Mouse (Mus musculus): ENCODE measurements around the gene Akap2.

Akap2 gene

DNA sequence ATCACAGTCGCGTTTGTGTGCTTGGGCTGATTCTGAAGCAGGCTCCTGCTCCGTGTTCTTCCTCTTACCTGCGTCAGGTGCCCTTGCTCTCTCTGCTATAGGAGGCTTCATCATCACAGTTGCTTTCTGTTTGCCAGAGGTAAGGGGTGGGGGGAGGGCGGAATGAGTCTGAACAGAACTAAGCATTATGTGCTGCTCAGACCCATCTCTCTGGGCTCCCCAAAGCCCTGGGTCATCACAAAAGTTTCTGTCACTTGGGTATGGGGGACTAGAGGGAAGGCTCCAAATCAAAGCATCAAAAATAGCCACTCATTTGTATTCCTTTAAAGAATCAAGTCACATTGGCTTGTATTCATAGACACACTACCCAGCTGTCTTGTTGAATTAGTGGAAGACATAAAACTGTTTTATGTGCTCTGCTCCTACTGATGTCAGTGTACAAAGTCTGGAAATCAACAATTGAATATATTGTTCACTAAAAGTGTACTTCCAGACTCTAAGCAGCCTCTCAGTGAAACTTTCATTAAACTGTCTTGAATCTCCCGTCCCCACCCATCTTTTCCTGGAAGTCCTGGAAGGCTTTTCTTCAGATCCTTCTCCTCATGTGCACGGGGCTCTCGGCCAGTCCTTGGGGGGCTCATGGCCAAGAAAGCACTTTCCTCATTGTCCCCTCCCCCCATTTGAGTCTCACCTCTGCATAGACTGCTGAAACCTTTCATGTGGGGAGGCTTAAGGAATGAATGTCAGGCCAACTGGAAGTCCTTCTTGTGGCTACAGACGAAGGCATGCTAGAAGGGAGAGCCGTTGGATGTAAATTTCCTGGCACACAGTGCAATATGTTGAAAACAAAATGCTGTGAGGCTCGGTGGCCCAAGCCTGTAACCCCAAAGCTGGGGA lies 13.6 kb upstream of the Akap2 start:
- no peak for DNase-seq

DNA sequence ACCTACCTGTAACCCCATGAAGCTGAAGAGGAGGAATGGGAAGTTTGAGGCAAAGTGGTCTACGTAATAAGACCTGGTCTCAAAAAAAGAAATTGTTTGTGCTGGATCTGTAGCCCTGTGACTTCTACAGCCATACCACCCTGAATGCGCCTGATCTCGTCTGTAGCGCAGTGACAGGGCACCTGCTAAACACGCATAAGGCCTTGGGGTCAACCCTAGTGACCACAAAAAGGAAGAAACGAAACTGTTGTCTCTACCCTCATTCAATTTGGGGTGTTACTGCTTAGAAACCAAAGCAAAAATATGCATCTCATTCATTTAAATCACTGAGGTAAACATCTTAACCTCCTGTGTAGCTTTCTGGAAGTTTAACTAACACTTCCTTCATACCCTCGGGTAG lies 12.9 kb upstream of the Akap2 start:
- DNase-seq = no peak

DNA sequence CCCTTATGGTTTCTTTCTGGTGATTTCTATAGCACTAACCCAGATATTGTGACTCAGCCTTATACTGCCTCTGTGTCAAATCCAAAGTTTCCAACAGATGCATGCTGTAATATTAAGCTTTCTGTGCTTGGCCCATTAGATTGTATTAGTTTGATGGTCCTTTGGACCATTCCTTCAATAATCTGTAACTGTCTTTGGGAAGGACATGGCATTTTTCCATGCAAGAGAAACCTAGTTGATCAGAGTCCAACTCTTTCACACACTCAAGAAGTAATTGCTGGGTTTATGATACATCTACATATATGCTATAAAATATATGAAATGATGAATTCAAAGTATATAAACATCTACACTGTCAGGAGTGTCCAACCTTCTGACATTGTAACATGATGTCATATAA lies 1.6 kb upstream of the Akap2 start:
- DNase-seq = no peak

DNA sequence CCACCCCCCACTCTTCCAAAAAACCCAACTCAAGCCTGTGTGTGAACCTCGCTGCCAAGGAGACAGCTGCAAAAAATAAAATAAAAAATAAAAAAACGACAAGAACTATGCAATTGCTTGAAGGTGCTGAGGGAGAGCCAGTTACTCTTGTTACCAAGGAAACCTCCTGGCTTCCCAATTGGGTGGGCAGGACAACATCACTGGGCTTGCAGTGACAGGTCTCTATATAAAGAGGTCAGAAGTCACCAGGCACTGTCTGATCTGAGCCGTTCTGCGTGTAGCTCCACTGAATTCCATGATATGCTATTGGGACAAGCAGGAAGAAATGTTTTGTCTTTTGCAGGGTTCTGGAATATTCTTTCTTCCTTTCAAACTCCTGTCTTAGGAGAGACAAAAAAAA lies 722 bp upstream of the Akap2 start:
- DNase-seq = no peak

DNA sequence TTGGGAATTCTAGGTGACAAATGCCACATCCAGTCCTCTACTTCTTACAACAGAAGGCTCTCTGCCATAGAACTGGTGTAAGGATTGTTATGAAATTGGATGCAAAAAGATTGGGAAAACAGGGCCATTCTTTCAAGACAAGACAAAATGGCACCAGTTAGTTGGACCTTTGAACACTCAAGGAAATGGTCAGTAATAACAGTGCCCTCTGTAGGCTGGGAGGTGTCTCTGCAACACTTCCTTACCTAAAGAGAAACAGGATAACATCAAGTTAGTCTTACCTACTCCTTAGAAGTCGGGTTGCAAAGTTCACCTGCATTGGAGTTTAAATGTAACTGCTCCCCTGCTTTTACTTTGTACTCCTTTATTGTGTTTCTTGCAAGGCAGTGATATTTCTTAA lies 1.9 kb downstream of the Akap2 start:
- DNase-seq = no peak

DNA sequence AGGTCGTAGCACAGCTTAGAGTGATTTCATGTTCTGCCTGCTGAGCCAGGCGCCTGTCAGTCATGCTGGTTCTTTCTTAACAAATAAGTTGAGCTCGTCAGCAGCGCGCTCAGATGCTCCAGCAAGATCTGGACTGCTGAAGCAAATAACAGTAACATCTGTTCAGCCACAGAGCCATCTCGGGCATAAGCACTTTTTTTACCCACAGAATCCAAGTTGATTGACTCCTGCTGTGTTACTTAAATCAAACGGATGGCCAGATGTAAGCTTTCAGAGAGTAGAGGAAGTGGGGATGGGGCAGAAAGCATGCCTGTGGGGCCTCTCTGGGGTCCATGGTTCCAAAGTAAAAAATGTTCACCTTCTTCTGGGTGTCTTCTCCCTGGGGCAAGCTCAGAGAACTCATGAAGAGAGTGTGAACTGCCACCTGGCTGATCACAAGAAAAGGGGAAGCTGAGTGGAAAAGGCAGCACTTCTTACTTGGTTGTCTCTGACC lies 3.5 kb downstream of the Akap2 start:
- no peak for DNase-seq

DNA sequence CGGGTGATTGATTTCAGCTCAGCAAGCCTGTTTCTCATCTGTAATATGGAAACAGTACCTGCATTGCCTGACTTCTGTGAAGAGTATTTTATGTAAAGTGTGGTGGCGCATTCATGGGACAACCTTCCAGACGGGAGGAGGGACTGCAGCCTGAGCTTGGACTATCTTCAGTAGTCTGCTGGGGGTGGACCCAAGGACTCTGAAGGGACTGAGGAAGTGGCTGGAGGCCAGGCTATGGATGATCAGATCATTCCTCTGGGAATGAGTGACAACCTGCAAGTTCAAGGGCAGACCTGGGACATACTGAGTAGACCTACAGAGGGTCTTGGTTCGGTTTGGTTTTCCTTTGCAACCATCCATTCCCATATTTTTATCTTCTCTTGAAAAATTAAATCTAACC lies 4.8 kb downstream of the Akap2 start:
- DNase-seq = peak in 1 of 2 experiments; percentile 44

DNA sequence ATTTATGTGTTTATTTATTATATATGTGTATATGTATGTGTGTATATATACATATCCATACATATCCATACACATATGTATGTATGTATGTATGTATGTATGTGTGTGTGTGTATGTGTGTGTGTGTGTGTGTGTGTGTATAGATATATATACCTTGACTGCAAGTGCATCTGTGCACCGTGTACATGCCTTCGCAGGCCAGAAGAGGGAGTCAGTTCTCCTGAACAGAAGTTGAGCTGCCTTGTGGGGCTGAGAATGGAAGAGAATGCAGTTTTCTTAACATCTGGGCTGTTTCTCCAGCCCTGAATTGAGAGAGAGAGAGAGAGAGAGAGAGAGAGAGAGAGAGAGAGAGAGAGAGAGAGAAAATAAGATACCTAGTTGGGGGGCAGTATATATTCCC lies 6.2 kb downstream of the Akap2 start:
- DNase-seq = no peak

DNA sequence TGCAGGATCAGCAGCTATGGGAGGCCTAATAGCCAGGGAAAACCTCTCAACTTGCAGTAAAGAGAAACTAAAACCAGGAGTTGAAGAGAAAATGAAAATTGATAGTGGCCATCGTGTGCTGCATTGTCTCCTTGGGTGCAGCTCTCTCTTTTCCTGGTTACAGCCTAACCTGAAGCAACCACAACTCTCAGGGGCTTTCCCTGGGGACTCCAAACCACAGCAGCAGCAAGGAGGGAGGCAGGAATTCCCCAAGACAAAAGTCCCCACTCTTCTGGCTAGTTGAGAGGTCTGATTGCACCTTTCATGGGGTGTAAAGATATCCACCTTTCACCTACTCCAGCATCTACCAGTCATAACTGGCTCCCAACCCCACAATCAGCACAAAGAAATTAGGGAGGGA lies 8.1 kb downstream of the Akap2 start:
- DNase-seq = no peak

DNA sequence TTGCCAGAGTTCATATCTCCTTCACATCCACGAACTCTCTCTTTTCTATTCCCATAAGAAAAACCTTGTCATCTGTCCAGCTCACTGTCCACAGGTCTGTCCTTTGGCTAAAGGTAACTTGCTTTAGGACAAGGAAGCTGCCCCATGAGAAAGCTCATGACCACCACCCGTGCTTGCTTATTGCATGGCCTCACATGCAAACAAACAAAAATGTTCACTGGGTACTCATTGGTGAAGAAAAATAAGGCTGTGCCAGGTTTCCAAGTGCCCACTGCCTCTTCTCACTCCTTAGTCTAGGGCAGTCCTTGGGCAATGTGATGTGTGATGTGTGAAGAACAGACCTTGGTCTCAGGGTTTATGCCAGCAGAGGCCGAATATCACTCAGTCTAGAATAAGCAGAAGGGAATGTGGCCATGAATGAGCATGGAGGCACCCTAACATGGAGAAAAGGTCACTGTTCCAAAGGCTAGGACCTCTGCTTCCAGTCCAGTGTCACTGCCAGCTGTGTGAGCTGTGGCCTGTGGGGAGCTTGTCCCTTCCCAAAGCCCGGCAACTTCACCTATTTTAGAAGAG lies 11.2 kb downstream of the Akap2 start:
- DNase-seq = peak in 1 of 2 experiments; percentile 31

DNA sequence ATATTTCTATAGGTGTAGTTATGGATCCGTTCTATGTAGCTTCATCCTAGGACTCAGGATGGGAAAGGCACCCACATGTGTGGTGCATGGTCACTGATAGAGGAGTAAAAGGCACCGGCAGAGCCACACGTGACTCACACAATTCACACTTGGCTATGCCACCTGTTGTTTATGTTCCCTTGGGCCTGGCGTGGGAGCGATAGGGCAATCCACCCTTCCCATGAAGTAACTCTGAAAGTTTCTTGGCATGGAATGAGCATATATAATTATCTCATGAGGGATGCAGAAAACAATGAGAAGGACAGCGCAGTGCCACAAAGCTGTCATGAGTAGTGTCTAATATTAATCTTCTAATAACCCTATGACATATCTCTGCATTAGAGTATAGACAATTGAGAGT lies 12.6 kb downstream of the Akap2 start:
- DNase-seq = no peak

DNA sequence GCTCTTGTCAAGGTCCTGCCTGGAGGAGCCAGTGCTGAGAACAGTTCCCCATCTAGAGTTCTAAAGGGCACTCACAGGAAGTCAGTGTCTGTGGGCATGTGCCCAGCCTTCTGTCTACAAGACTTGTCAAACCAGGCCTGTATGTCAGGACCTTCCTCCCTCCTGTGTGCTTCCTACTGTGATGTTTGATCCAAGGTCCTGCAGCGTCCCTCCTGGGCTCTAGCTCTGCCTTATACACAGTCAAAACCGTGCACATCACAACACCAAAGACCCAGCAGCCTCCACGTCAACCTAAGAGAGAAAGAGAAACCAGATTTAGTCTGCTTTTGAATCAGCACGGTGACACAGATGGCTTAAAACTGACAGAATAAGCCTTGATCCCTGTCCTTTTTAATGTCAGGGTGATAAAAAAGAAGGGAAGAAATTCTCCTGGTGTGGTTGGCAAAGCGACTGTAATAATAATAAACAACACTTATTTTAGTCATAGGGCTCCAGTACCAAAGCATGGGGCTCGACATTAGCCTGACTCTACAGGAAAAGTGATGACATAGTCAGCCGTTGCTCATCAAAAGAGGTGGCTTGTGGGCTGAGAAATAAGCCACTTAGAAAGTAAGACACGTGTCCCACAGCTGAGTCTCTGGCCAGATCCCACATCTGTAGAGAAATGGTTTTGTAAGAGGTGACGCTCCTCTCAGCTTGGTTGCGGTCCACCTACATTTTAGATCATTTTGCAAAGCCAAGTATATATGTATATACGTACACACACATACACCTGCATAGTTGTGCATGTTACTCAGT lies 13.5 kb downstream of the Akap2 start:
- DNase-seq = peak; percentile 26 to 40

DNA sequence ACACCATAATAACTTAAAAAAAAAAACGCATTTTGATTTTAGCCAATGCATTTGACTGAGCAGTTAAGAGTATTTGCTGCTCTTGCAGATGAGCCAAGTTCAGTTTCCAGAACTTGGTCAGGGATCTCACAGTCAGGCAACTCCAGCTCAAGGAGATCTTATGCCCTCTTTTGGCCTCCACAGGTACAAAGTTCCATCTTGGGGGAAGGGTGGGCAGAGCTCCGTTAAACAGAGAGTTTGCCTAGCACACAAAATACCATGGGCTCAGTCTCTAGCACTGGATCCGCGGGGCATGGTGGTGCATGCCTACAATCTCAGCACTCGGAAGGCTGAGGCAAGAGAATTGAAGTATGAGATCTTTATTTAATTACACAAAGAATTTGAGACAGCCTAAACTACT lies 14.9 kb downstream of the Akap2 start:
- peak; percentile 80 to 84 for DNase-seq

DNA sequence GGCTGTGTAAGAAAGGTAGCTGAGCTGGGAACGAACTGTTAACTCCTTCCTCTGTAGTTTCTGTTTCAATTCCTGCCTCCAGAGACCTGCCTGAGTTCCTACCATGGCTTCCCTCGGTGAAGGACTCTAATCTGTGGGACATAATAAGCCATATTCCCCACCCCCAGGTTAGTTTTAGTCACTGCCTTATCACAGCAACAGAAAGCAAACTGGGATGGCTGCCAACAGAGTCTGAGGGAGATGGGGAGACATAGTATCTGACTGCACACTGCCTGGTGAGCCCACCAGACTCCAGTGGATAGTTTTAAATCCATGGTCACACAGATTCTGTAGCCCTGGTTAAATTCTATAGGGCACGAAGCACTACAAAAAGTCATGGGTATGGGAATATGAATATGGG lies 16.0 kb downstream of the Akap2 start:
- DNase-seq = no peak

DNA sequence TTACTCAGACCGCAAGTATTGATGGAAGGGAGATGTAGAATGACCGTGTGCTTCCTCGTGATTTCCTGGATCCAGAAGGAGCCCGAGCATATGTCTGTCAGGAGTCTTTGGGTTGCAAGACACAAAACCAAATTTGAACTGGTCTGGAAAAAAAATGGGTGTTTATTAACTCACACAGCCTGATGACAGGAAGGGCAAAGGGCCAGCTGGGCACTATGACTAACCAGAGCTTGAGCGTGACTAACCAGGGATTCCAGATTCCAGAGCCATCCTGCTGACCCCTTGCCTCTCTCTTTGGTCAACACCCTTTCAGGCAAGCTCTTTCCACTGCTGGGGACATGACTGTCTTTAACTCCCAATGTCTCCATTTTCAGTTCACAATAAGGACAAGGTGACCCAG lies 18.0 kb downstream of the Akap2 start:
- DNase-seq = peak; percentile 91 to 93

DNA sequence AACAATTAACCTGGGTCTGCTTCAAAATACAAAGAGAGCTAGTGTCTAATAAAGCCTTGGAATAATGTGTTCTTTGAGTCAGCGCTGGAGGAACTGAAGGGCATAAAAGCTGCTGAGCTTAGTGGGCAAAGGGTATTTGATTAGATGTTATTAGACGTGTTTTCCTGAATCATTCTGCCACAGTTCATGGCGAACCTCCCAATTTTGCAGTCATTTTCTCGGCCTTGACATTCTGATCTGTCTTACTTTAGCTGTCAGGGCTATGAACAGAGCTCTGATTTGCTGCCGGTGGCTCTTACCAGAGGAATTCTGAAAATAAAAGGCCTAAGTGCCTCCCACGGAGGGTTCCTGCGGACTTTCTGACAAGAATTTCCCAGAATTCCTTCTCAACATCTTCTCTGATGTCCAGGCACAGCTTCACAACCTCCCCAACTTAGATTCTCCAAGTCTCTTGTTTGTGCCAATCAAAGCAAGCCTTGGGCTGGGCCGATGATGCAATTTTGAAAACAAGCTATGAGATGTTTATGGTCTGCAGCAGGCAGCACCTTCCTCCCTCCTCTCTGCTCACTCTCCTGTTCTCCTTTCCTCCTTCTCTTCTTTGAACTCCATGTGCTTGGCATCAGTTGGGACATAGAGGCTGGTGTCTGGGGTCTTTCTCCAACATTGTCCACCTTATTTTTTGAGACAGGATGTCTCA lies 21.5 kb downstream of the Akap2 start:
- no peak for DNase-seq

DNA sequence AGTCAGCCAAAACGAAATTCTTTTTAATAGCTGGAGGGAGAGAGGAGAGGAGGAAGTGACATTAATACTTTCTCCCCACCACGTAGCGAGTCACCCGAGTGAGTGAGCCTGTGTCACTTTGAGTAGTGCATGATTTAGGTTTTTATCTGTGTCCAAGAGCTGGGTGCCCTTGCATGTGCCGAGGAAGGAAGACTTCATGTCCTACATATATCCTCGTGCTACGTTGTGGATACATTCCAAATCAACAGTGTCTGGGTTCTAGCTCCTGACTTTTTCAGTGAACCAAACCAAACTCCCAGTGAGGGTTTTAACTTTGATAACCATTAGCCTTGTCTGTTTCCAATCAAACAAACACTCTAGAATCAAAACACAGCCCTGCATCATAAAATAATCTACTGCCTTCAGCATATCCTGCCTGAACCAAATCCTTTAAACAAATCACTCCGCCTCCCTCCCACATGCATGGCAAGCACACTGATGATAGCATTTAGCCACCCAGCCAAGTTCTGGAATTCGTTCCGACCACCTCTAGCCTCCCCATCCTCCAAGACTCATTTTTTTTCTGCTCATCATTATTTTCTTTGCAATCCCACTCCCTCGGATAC lies 26.0 kb downstream of the Akap2 start:
- no peak for DNase-seq

DNA sequence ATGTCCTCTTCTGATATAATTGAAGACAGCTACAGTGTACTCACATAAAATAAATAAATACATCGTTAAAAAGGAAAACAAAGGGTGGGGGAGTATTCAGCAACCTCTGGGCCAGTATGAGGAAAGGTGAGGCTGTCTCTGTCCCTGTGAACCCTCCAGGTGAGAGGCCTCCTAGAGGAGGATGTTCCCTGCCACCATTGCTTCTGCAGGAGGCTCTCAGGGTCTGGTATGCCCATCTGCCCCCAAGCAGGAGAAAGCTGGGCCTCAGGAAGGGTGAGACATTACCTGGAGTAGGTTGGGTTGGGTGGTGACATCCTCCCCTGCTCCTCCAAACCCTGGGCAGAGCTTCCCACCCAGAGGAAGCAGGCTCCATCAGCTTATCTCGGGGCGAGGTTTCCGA lies 33.2 kb downstream of the Akap2 start:
- DNase-seq = no peak

DNA sequence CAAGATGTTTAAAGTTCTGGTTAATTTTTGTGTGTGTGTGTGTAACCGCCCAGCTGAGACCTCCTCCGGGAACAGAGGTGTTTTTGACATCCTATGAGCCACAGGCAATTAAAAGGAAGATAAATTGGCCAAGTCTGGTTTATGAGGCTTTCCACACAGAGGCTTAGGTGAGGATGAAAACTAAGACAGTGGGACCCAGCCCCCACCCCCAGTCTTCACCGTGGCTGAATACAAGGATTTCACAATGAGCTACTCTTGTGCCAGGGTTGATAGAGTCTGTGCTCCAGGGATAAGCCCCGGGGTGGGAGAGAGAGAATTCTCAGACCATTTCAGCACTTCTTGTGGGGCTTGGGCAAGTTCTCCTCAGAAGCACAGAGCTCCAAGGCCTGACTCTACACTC lies 33.6 kb downstream of the Akap2 start:
- no peak for DNase-seq

DNA sequence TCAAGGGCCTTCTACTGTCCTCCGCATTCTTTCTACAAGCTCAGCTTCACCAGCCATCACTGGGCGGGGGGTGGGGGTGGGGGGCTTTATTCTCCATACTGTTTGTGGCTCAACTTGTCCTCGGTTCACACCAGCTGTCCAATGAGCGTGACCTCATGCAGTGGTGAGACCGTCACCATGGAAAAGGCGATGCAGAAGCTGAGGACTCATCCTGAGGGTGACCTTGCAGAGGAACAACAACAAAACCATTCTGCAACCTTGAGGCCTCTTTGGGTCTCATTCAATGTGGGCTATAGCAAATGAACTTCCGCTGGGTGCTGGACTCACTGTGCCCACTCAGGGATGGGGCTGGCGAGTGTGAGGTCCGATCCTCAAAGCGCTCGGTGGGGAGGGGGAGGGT lies 34.1 kb downstream of the Akap2 start:
- DNase-seq = no peak

DNA sequence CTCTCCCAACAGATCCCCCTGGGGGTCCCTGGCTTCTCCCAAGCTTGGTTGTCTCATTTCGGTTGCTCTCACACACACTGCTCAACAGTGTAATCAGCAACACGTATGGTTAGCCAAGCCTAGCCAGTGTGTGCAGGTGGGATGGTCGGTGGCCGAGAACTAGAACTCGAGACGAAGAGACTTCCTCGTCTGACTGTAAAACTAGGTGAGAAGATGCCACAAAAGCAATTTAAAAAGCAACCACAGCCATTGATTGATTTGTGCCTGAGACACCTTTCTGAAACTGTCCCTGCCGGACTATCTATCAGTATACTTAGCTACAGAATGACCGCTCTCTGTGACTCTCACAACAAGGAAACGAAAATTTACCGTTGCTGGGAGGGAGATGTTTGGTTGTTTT lies 37.6 kb downstream of the Akap2 start:
- DNase-seq = no peak

DNA sequence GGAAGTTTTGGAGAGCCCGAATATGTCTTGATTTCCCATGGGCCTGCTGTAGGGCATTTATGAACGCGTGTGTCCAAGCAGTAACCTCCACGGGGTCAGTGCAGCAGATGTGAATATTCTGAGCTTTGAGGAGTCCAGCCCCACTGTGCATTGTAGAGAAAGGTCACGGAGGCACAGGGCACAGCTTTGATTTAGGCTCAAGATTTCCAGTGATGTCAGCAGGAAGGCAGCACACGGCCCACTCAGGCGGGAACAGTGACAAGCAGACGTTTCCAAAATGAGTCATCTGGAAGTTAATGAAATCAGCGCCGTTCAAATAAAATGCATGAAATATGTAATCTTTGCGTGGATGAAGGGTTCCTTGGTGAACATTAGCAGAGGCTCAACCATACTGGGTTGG lies 40.5 kb downstream of the Akap2 start:
- no peak for DNase-seq

DNA sequence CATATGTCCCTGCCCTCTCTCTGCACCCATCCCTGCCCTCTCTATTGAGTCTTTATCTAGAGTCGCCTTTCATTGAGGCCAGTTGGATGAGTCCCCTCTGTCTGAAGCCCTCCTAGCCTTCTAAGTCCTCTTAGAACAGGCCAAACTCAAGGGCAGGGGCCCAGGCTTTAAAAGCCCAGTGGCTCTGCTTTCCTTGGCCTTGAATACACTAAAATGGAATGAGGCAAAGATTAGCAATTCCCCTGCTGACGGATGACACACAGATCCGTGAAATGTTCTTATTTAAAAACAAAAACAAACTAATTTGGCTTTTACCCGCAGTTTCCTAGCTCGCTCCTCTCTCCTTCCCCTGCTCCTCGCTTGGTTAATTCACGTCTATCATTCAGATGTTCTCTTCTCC lies 45.0 kb downstream of the Akap2 start:
- DNase-seq = no peak
